Mouse (Mus musculus): Measurements from ENCODE around the gene Lacc1.

Gene Lacc1

DNA sequence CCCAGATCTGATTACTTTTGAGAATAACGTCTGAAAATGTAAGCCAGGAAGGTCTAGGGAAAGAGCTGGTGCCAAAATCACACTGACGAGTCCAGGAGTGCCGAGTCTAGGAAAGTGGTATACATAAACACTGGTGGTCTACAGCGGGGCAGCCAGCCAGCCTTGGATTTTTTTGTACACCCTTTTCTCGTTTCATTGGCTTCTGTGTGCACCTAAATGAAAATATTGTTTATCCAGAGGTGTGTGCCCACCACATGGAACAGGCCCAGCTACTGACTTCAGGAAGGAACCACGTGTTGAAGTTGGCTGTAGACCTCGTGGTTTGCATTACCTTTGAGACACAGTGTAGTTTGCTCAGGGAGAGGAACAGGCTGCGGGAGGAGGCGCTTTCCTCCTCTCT lies 57.1 kb downstream of the Lacc1 start:
- no peak for DNase-seq (ENCODE audit: low read depth, low spot score)
